Mouse (Mus musculus) small intestine, adult 2 months (tissue): Measurements from ENCODE around the gene Gm13283.
"Not testable (repeated sequence)": the region's sequence is repeated elsewhere in the genome, so short reads cannot be mapped to it uniquely, and the experiment has no call there.

Experiments
- CTCF ChIP-seq: fragments of 200-500 bp; IDR thresholded peaks from 2 replicates; pipeline ENCODE4 v1.5.1; 2012; ENCODE audit warnings: low read depth, mild to moderate bottlenecking, control low read depth, inconsistent platforms, low read length, moderate library complexity, mixed read lengths; ENCODE audit not compliant: insufficient replicate concordance, insufficient read length; ENCODE audit errors: extremely low read depth
- POLR2A ChIP-seq: fragments of 200-500 bp; IDR thresholded peaks from 2 replicates; pipeline ENCODE4 v1.6.1; 2012; ENCODE audit warnings: low read depth, mild to moderate bottlenecking, control low read depth, inconsistent platforms, low read length, moderate library complexity

DNA sequence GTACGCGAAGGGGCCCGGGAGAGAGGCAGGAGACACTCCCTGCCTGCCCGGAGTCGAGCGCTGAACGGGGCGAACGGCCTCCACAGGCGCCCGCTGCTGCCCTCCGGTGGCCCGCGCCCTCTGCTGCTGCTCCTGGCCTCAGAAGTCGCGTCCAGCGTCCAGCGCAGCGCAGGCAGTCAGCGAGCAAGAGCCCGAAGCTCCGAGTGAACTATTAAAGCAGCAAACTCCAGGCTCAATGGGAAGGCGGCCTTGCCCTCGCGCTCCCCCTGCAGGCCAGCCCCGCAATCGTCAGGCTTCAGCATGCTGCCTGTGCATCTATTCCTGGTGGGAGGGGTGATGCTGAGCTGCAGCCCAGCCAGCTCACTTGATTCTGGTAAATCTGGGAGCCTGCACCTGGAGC, 25.5 kb downstream of the Gm13283 start, which contains the start of gene Gm13276:
- TF ChIP-seq CTCF, POLR2A: not testable (repeated sequence)
